Comparison of ENCODE assay signal across 9 mouse cellular contexts in the genomic region with DNA sequence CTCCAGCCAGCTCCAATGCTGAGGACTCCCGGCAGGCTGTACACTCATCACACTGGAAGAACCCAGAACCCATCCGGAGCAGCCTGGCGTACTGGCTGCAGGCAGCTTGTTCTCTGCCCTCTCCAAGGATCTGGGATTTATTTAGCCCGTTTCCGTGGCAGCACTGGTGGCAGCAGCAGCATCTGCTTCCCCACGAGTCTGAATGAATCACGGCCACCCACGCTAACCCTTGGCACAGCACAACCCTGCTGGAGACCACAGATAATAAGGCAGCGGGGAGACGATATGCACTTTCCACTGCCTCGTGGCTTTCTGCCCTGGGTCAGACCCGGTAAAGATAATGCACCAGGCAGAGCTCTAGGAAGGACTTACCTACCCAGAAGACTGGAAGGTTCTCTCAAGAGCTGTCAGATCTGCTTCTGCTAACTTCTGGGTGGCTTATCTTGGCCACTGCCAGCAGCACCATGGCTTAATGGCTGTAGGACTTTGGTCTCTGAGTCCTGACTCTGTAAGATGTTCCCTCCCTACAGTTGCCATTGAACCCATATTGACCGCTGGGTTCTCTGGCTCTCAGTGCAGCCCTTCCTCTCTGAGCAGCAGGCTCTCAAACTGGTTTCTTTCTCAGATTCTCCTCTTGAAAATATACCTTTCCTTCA.
DNase-seq lines count a peak whose midpoint lies in the region; ATAC-seq and TF ChIP-seq lines count a peak whose summit lies in the region.
"Had no signal": no experiment of that assay in that cellular context is flagged by ENCODE, and none has a peak within 500 bp of the region (broad histone marks: within the 10 kb centered on the region; RNA-seq: fewer than 3 reads in every experiment).

No protein-coding gene starts in this region.

- 56% methylated on average over 13 of the region's 13 CpGs for WGBS in heart, embryonic 10.5 days
- WGBS in heart, embryonic 15.5 days: 48% methylated on average over 13 of the region's 13 CpGs
- 65% methylated on average over 13 of the region's 13 CpGs for WGBS in kidney, adult 2 months
- WGBS in midbrain, embryonic 11.5 days: 71% methylated on average over 13 of the region's 13 CpGs

- H3K9ac ChIP-seq in heart, embryonic 15.5 days: no peak overlapping the region
- H3K9ac ChIP-seq in midbrain, embryonic 11.5 days (ENCODE audit: low read length): no peak overlapping the region
- H3K9ac ChIP-seq: midbrain, embryonic 12.5 days had no signal

- no peaks in the 10 kb centered on the region for H3K36me3 ChIP-seq in heart, embryonic 10.5 days
- H3K36me3 ChIP-seq in heart, embryonic 15.5 days: no peaks in the 10 kb centered on the region
- no peaks in the 10 kb centered on the region for H3K36me3 ChIP-seq in kidney, adult 2 months (ENCODE audit: control insufficient read depth, insufficient read depth, low read length)
- H3K36me3 ChIP-seq in midbrain, embryonic 11.5 days (ENCODE audit: control insufficient read depth, insufficient read depth, low read length): no peaks in the 10 kb centered on the region
- H3K36me3 ChIP-seq: midbrain, embryonic 12.5 days had no signal

- H3K4me1 ChIP-seq in heart, embryonic 10.5 days: peaks cover 14% of the 10 kb centered on the region; the same call in 1 of the 2 replicates
- H3K4me1 ChIP-seq in heart, embryonic 15.5 days (replicated peaks): peaks cover 5% of the 10 kb centered on the region; the same call in 1 of the 2 replicates
- no peaks in the 10 kb centered on the region for H3K4me1 ChIP-seq in kidney, adult 2 months (ENCODE audit: control insufficient read depth, insufficient read depth, low read length)
- H3K4me1 ChIP-seq in midbrain, embryonic 11.5 days (ENCODE audit: control insufficient read depth, insufficient read depth, low read length): no peaks in the 10 kb centered on the region; the same call in 1 of the 2 replicates
- H3K4me1 ChIP-seq: midbrain, embryonic 12.5 days had no signal

- H3K9me3 ChIP-seq in heart, embryonic 10.5 days: no peaks in the 10 kb centered on the region; the same call in 1 of the 2 replicates
- H3K9me3 ChIP-seq in heart, embryonic 15.5 days (replicated peaks): no peaks in the 10 kb centered on the region; the same call in 1 of the 2 replicates
- H3K9me3 ChIP-seq in midbrain, embryonic 11.5 days (ENCODE audit: control insufficient read depth, low read length): no peaks in the 10 kb centered on the region

- intact Hi-C loops in left cerebral cortex, postnatal 14 days (cut with DNase I): no loop called here

- 0 out of 2 replicates have a peak, but pooled peaks have one; percentile 47 for ATAC-seq in heart, embryonic 15.5 days (replicated peaks; ENCODE audit: insufficient number of reproducible peaks, insufficient read depth, low FRiP score, low read depth)
- no peak for ATAC-seq in erythroid progenitor cell, adult 5-6 weeks (replicated peaks; ENCODE audit: low FRiP score, poor library complexity, severe bottlenecking)
- ATAC-seq in midbrain, embryonic 11.5 days (ENCODE audit: low FRiP score): no peak

- H3K27ac ChIP-seq in heart, embryonic 10.5 days: no peak overlapping the region
- no peak overlapping the region for H3K27ac ChIP-seq in heart, embryonic 15.5 days
- no peak overlapping the region for H3K27ac ChIP-seq in kidney, adult 2 months (ENCODE audit: insufficient read depth, low read depth, low read length)
- H3K27ac ChIP-seq in midbrain, embryonic 11.5 days (ENCODE audit: low read depth, low read length): no peak overlapping the region
- H3K27ac ChIP-seq: midbrain, embryonic 12.5 days had no signal

- no peaks in the 10 kb centered on the region for H3K27me3 ChIP-seq in heart, embryonic 10.5 days (ENCODE audit: insufficient read depth, poor library complexity, severe bottlenecking)
- no peaks in the 10 kb centered on the region for H3K27me3 ChIP-seq in heart, embryonic 15.5 days
- no peaks in the 10 kb centered on the region for H3K27me3 ChIP-seq in kidney, adult 2 months (replicated peaks; ENCODE audit: control insufficient read depth, insufficient read depth, low read length)
- H3K27me3 ChIP-seq in midbrain, embryonic 11.5 days (ENCODE audit: control insufficient read depth, insufficient read depth, low read length): no peaks in the 10 kb centered on the region
- H3K27me3 ChIP-seq: midbrain, embryonic 12.5 days had no signal

- no peak overlapping the region for H3K4me2 ChIP-seq in heart, embryonic 15.5 days
- H3K4me2 ChIP-seq in midbrain, embryonic 11.5 days: no peak overlapping the region
- H3K4me2 ChIP-seq: midbrain, embryonic 12.5 days had no signal

- no peak for TF ChIP-seq POLR2A in kidney, adult 2 months (IDR thresholded peaks at IDR 0.05; ENCODE audit: low read depth, low read length)

- no peak overlapping the region for H3K4me3 ChIP-seq in heart, embryonic 10.5 days
- H3K4me3 ChIP-seq in heart, embryonic 15.5 days: no peak overlapping the region
- no peak overlapping the region for H3K4me3 ChIP-seq in kidney, adult 2 months (ENCODE audit: insufficient read depth, low read depth, low read length)
- no peak overlapping the region for H3K4me3 ChIP-seq in midbrain, embryonic 11.5 days (ENCODE audit: low read depth, low read length)
- H3K4me3 ChIP-seq: midbrain, embryonic 12.5 days had no signal

- DNase-seq in heart, adult 11 months: peak; percentile 90
- no peak for DNase-seq in heart, embryonic 10.5 days (ENCODE audit: low spot score)
- peak; percentile 10 for DNase-seq in c-Kit-positive CD71-negative TER-119-negative erythroid progenitor cells, embryonic 14.5 days (ENCODE audit: low read depth)
- DNase-seq in left cerebral cortex, postnatal 14 days (ENCODE audit: low spot score in 2 of 2): peak; percentile 84 to 92
- DNase-seq in kidney, adult 2 months: no peak
- no peak for DNase-seq in midbrain, embryonic 11.5 days (ENCODE audit: low spot score, missing footprints)

- TF ChIP-seq CTCF in kidney, adult 2 months (conservative IDR thresholded peaks at IDR 0.05; ENCODE audit: insufficient read depth, insufficient read length, low read depth, low read length): no peak

Comparison
In these comparisons a context has a peak if more than half of its experiments do, and no peak if none do; other contexts are left out.
1. DNase-seq: peak in heart, adult 11 months (single experiment), c-Kit-positive CD71-negative TER-119-negative erythroid progenitor cells, embryonic 14.5 days (single experiment) and left cerebral cortex, postnatal 14 days (2 of 2); none in heart, embryonic 10.5 days (single experiment), kidney, adult 2 months (single experiment) and midbrain, embryonic 11.5 days (single experiment).